Mouse (Mus musculus): Measurements from ENCODE around the gene Tmem63a. TPM values are rescaled to one million over a fixed set of nuclear protein-coding genes. Genes with fewer than 3 reads are reported as not detected.

Tmem63a gene
- polyA plus RNA-seq, 2 experiments: 4.6 to 6.8 TPM

DNA sequence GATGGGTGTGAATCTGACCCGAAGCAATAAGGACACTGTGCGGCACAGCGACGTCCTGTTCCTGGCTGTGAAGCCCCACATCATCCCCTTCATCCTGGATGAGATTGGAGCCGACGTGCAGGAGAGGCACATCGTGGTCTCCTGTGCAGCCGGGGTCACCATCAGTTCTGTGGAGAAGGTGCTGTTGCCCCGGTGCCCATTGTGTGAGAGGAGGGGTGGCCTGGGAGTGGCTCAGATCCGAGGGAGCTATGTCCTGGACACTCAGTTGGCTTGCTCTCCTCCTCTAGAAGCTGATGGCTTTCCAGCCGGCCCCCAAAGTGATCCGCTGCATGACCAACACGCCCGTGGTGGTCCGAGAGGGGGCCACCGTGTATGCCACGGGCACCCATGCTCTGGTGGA is 36.3 kb upstream of the Tmem63a start:
- no peak for TF ChIP-seq CTCF (IDR thresholded peaks at IDR 0.05; ENCODE audit: low read depth)
- TF ChIP-seq EP300 (IDR thresholded peaks at IDR 0.05; ENCODE audit: low read depth): no peak
- Histone ChIP-seq H3K27ac (peak overlapping the region; percentile 5), H3K4me3 (ENCODE audit: insufficient read depth in 1 of 2, low read depth in 2 of 2, low read length in 2 of 2) (peak overlapping the region; percentile 94 to 97), H3K4me1 (replicated peaks; ENCODE audit: control insufficient read depth in 2 of 2, insufficient read depth in 2 of 2, low read length in 1 of 2) (peaks cover 38 to 39% of the 10 kb centered on the region in 2 experiments), H3K36me3 (replicated peaks; ENCODE audit: control insufficient read depth, insufficient read depth, low read depth) (peaks cover 37% of the 10 kb centered on the region), H3K9me3 (ENCODE audit: control insufficient read depth, low read length) (no peaks in the 10 kb centered on the region), H3K27me3 (ENCODE audit: control insufficient read depth, insufficient read depth, low read length) (no peaks in the 10 kb centered on the region), H3K9ac (replicated peaks) (peak overlapping the region; percentile 93), H3K4me2 (ENCODE audit: low read depth) (peak overlapping the region; percentile 99)
- ATAC-seq (ENCODE audit: insufficient read depth): no peak
- WGBS (ENCODE audit: insufficient replicate concordance): 85% methylated on average over 17 of the region's 17 CpGs
- no peak for DNase-seq (ENCODE audit: low read depth in 3 of 3, low spot score in 3 of 3)

GRCm38 (mm10) chr1:180906461-180907147 is 35.5 kb upstream of the Tmem63a start:
- peak overlapping the region; percentile 94 to 97; a peak in 3 of 4 replicates for H3K4me3 ChIP-seq (ENCODE audit: insufficient read depth in 1 of 2, low read depth in 2 of 2, low read length in 2 of 2)
- 71% methylated on average over 24 of the region's 24 CpGs for WGBS (ENCODE audit: insufficient replicate concordance)
- peak overlapping the region; percentile 99 for H3K4me2 ChIP-seq (ENCODE audit: low read depth)
- DNase-seq (ENCODE audit: low read depth in 3 of 3, low spot score in 3 of 3) (no peak), ATAC-seq (ENCODE audit: insufficient read depth) (no peak)
- H3K27ac ChIP-seq: no peak overlapping the region; the same call in 1 of the 2 replicates
- peaks cover 37% of the 10 kb centered on the region for H3K36me3 ChIP-seq (replicated peaks; ENCODE audit: control insufficient read depth, insufficient read depth, low read depth)
- no peaks in the 10 kb centered on the region for H3K27me3 ChIP-seq (ENCODE audit: control insufficient read depth, insufficient read depth, low read length)
- no peak overlapping the region for H3K9ac ChIP-seq (replicated peaks)
- no peaks in the 10 kb centered on the region for H3K9me3 ChIP-seq (ENCODE audit: control insufficient read depth, low read length)
- TF ChIP-seq CTCF (IDR thresholded peaks at IDR 0.05; ENCODE audit: low read depth) (peak; percentile 22; the same call in 1 of the 2 replicates), EP300 (IDR thresholded peaks at IDR 0.05; ENCODE audit: low read depth) (no peak)
- peaks cover 41 to 42% of the 10 kb centered on the region in 2 experiments for H3K4me1 ChIP-seq (replicated peaks; ENCODE audit: control insufficient read depth in 2 of 2, insufficient read depth in 2 of 2, low read length in 1 of 2)

DNA sequence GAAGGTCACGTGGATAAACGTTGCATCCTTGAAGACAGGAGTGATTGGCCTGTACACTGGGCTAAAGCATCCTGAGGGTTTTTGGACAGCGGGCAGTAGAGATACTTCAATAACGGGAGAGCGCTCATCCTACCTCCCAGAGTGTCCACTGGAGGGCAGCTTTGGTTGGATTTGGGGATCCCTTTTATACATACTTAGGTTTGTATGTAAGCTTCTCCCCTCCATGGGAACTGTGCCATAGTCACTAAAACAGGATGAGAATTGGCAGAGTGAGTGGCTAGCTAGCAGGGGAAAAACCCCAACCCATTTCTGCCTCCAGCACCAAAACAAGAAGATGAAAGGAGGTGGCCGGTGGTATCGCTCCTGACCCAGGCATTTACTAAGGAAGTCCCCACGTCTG is 31.0 kb upstream of the Tmem63a start:
- Histone ChIP-seq H3K4me3 (ENCODE audit: insufficient read depth in 1 of 2, low read depth in 2 of 2, low read length in 2 of 2) (no peak overlapping the region), H3K4me1 (replicated peaks; ENCODE audit: control insufficient read depth in 2 of 2, insufficient read depth in 2 of 2, low read length in 1 of 2) (peaks cover 18 to 25% of the 10 kb centered on the region in 2 experiments), H3K27ac (peak overlapping the region; percentile 33), H3K27me3 (ENCODE audit: control insufficient read depth, insufficient read depth, low read length) (no peaks in the 10 kb centered on the region), H3K4me2 (ENCODE audit: low read depth) (peak overlapping the region; percentile 63), H3K9me3 (ENCODE audit: control insufficient read depth, low read length) (no peaks in the 10 kb centered on the region), H3K36me3 (replicated peaks; ENCODE audit: control insufficient read depth, insufficient read depth, low read depth) (peaks cover 31% of the 10 kb centered on the region), H3K9ac (replicated peaks) (peak overlapping the region; percentile 31)
- peak; percentile 54 for TF ChIP-seq CTCF (IDR thresholded peaks at IDR 0.05; ENCODE audit: low read depth)
- no peak for TF ChIP-seq EP300 (IDR thresholded peaks at IDR 0.05; ENCODE audit: low read depth)
- ATAC-seq (ENCODE audit: insufficient read depth): no peak
- DNase-seq (ENCODE audit: low read depth in 3 of 3, low spot score in 3 of 3): no peak
- WGBS (ENCODE audit: insufficient replicate concordance): 49% methylated on average over 8 of the region's 8 CpGs

DNA sequence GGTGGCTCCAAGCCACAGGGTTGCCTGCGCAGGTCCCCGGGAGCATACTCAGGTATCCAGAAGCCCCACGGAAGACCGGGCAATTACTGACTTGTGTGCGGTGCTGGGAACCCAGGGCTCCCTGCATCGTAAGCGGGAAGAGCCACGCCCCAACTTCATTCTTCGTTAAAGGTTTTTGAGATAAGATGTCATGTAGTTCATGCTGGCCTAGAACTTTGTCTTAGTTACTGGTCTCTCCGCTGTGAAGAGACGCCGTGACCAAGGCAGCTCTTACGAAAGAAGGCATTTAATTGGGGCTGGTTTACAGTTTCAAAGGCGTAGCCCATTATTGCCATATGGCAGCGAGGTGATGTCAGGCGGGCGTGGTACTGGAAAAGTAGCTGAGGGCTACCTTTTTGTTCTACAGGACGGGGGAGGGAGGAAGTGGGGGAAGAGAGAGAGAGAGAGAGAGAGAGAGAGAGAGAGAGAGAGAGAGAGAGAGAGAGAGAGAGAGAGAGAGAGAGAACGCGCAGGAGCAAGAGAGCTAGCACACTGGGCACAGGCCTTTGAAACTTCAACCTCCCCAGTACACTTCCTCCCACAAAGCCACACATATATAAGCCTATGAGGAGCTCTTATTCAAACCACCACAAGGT is 30.4 kb upstream of the Tmem63a start:
- no peaks in the 10 kb centered on the region for H3K27me3 ChIP-seq (ENCODE audit: control insufficient read depth, insufficient read depth, low read length)
- peak; percentile 55 for ATAC-seq (ENCODE audit: insufficient read depth)
- H3K27ac ChIP-seq: peak overlapping the region; percentile 9; the same call in 1 of the 2 replicates
- H3K4me1 ChIP-seq (replicated peaks; ENCODE audit: control insufficient read depth in 2 of 2, insufficient read depth in 2 of 2, low read length in 1 of 2): peaks cover 13 to 25% of the 10 kb centered on the region in 2 experiments
- 26% methylated on average over 20 of the region's 20 CpGs for WGBS (ENCODE audit: insufficient replicate concordance)
- H3K4me3 ChIP-seq (ENCODE audit: insufficient read depth in 1 of 2, low read depth in 2 of 2, low read length in 2 of 2): peak overlapping the region; percentile 23 to 25; a peak in 1 of 4 replicates
- no peak for TF ChIP-seq EP300 (IDR thresholded peaks at IDR 0.05; ENCODE audit: low read depth)
- H3K36me3 ChIP-seq (replicated peaks; ENCODE audit: control insufficient read depth, insufficient read depth, low read depth): peaks cover 24% of the 10 kb centered on the region
- no peaks in the 10 kb centered on the region for H3K9me3 ChIP-seq (ENCODE audit: control insufficient read depth, low read length)
- DNase-seq (ENCODE audit: low read depth in 3 of 3, low spot score in 3 of 3): no peak
- H3K9ac ChIP-seq (replicated peaks): peak overlapping the region; percentile 31
- H3K4me2 ChIP-seq (ENCODE audit: low read depth): peak overlapping the region; percentile 63

DNA sequence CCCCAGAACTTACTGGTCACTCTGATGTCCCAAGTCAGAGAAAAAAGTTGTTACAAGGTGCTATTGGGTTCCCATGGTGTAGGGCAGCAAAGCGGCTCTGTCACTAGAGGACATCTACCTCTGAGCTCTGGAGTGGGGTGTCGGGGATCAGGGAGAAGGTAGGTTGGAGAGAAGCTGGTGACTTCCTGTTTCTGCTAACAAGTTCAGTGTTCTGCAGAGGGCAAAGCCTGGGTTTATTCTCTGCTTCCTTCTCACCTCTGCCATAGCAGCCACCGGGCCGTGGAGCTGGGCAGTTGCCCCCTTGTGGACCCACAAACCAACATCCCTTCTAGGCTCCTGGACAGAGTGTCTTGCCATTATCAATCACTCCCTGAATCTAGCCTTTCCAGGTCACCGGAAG is 29.4 kb upstream of the Tmem63a start:
- Histone ChIP-seq H3K36me3 (replicated peaks; ENCODE audit: control insufficient read depth, insufficient read depth, low read depth) (peaks cover 14% of the 10 kb centered on the region), H3K4me3 (ENCODE audit: insufficient read depth in 1 of 2, low read depth in 2 of 2, low read length in 2 of 2) (no peak overlapping the region), H3K27me3 (ENCODE audit: control insufficient read depth, insufficient read depth, low read length) (no peaks in the 10 kb centered on the region), H3K4me1 (replicated peaks; ENCODE audit: control insufficient read depth in 2 of 2, insufficient read depth in 2 of 2, low read length in 1 of 2) (peaks cover 9 to 22% of the 10 kb centered on the region in 2 experiments), H3K9ac (replicated peaks) (no peak overlapping the region), H3K9me3 (ENCODE audit: control insufficient read depth, low read length) (no peaks in the 10 kb centered on the region), H3K4me2 (ENCODE audit: low read depth) (no peak overlapping the region), H3K27ac (no peak overlapping the region)
- TF ChIP-seq CTCF (IDR thresholded peaks at IDR 0.05; ENCODE audit: low read depth) (no peak), EP300 (IDR thresholded peaks at IDR 0.05; ENCODE audit: low read depth) (no peak)
- ATAC-seq (ENCODE audit: insufficient read depth) (no peak), DNase-seq (ENCODE audit: low read depth in 3 of 3, low spot score in 3 of 3) (no peak)
- 69% methylated on average over 5 of the region's 5 CpGs for WGBS (ENCODE audit: insufficient replicate concordance)

All from liver, embryonic 14.5 days (tissue).